21 mouse cellular contexts compared by ENCODE assay signal in the genomic region with DNA sequence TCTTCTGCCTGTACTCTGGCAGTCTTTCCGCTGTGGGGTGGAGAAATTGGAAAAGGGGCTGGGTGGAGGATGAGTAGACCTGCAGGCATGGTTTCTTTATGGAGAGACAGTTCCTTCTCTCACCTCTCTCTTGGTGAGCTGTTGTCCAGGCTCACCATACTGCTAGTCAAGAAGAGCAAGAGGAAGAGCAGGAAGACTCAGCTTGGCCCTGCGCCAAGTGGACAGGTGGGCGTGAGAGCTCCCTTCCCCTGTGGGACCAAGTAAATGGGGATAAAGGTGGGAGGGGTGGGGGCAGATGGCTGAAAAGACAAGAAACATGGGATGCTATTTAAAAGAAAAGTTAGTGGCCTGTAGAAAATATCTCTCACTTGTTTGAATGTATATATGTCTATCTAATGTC.
"Had no signal": no experiment of that assay in that cellular context is flagged by ENCODE, and none has a peak within 500 bp of the region (broad histone marks: within the 10 kb centered on the region; RNA-seq: fewer than 3 reads in every experiment).

No protein-coding gene starts in this region.

- H3K36me3 ChIP-seq: limb, embryonic 13.5 days; liver, embryonic 12.5 days; liver, embryonic 15.5 days; lung, embryonic 15.5 days; midbrain, embryonic 10.5 days; neural tube, embryonic 13.5 days had no signal

- H3K9me3 ChIP-seq: limb, embryonic 13.5 days; liver, embryonic 12.5 days; liver, embryonic 15.5 days; lung, embryonic 15.5 days; megakaryocyte, embryonic 14.5 days; midbrain, embryonic 10.5 days; midbrain, embryonic 13.5 days; neural tube, embryonic 13.5 days had no signal

- H3K27me3 ChIP-seq: liver, embryonic 12.5 days; liver, embryonic 15.5 days; lung, embryonic 15.5 days; midbrain, embryonic 13.5 days; neural tube, embryonic 13.5 days had no signal

- H3K27ac ChIP-seq: kidney, postnatal 0 days; layer of hippocampus, adult 2 months; limb, embryonic 13.5 days; liver, embryonic 12.5 days; liver, embryonic 15.5 days; lung, embryonic 15.5 days; midbrain, embryonic 10.5 days; midbrain, embryonic 13.5 days; neural tube, embryonic 13.5 days had no signal

- H3K4me3 ChIP-seq: layer of hippocampus, adult 2 months; limb, embryonic 13.5 days; liver, embryonic 12.5 days; liver, embryonic 15.5 days; lung, embryonic 15.5 days; megakaryocyte, embryonic 14.5 days; midbrain, embryonic 10.5 days; midbrain, embryonic 13.5 days; myocyte; neural tube, embryonic 13.5 days had no signal

- H3K4me1 ChIP-seq: liver, embryonic 15.5 days; lung, embryonic 15.5 days had no signal

- DNase-seq: kidney, adult 18-20 months; kidney, adult 9 months; layer of hippocampus, adult 9-11 months; liver; lung, adult 18-20 months; lung, postnatal 10 days; lung, postnatal 36 days; retina, postnatal 1 day; right cerebral cortex, postnatal 25 days; thymus, postnatal 25 days had no signal
